Mouse (Mus musculus): Measurements from ENCODE around the gene Hist2h2ab. TPM values are rescaled to one million over a fixed set of nuclear protein-coding genes. Genes with fewer than 3 reads are reported as not detected.

Hist2h2ab gene
- not detected for polyA plus RNA-seq (2014; fragmentation: Illumina TruSeq; extraction: RNeasy Lipid Tissue Mini Kit (QIAGEN cat#74804); ENCODE audit: insufficient read depth, low read depth, low replicate concordance)

GRCm38 (mm10) chr3:96219661-96220130, at the start of gene Hist2h2ab, which contains the start of gene Bola1:
TSS of gene Hist2h2ab (plus strand) at chr3:96219865.
TSS of gene Bola1 (minus strand) at chr3:96219709.

GRCm38 (mm10) chr3:96172197-96173178, 47.2 kb upstream of the Hist2h2ab start, which contains the start of gene Sf3b4:
TSS of gene Sf3b4 (plus strand) at chr3:96172332.

GRCm38 (mm10) chr3:96180727-96181477, 38.8 kb upstream of the Hist2h2ab start, which contains the start of gene Sv2a:
TSS of gene Sv2a (plus strand) at chr3:96181151.

GRCm38 (mm10) chr3:96220765-96221639, 1.3 kb downstream of the Hist2h2ab start, which contains the start of the genes Hist2h2ac and Hist2h2be:
TSS of gene Hist2h2ac (minus strand) at chr3:96220880.
TSS of gene Hist2h2be (plus strand) at chr3:96221119.

GRCm38 (mm10) chr3:96238954-96239793, 19.5 kb downstream of the Hist2h2ab start, which contains the start of gene Hist2h3c2:
TSS of gene Hist2h3c2 (minus strand) at chr3:96239127.

GRCm38 (mm10) chr3:96239949-96240798, 20.5 kb downstream of the Hist2h2ab start, which contains the start of gene Hist2h2aa2:
TSS of gene Hist2h2aa2 (minus strand) at chr3:96240276.

GRCm38 (mm10) chr3:96245003-96245886, 25.6 kb downstream of the Hist2h2ab start, which contains the start of gene Hist2h2aa1:
TSS of gene Hist2h2aa1 (plus strand) at chr3:96245497.

GRCm38 (mm10) chr3:96246427-96246856, 26.8 kb downstream of the Hist2h2ab start, which contains the start of gene Hist2h3c1:
TSS of gene Hist2h3c1 (plus strand) at chr3:96246685.

GRCm38 (mm10) chr3:96262979-96263550, 43.4 kb downstream of the Hist2h2ab start, which contains the start of gene Hist2h4:
TSS of gene Hist2h4 (minus strand) at chr3:96263311.

GRCm38 (mm10) chr3:96268051-96268775, 48.5 kb downstream of the Hist2h2ab start, which contains the start of gene Hist2h3b:
TSS of gene Hist2h3b (plus strand) at chr3:96268654.

Other genes starting within 250 kb of the Hist2h2ab start
- gene Plekho1, start 223.9 kb upstream of the Hist2h2ab start, polyA plus RNA-seq (2014; fragmentation: Illumina TruSeq; extraction: RNeasy Lipid Tissue Mini Kit (QIAGEN cat#74804); ENCODE audit: insufficient read depth, low read depth, low replicate concordance) = 84.1 TPM
- 19.7 TPM for gene Vps45, start 161.4 kb upstream of the Hist2h2ab start, polyA plus RNA-seq (2014; fragmentation: Illumina TruSeq; extraction: RNeasy Lipid Tissue Mini Kit (QIAGEN cat#74804); ENCODE audit: insufficient read depth, low read depth, low replicate concordance)
- gene Otud7b, start 115.3 kb upstream of the Hist2h2ab start, polyA plus RNA-seq (2014; fragmentation: Illumina TruSeq; extraction: RNeasy Lipid Tissue Mini Kit (QIAGEN cat#74804); ENCODE audit: insufficient read depth, low read depth, low replicate concordance) = 14.2 TPM
- gene Mtmr11, start 57.9 kb upstream of the Hist2h2ab start, polyA plus RNA-seq (2014; fragmentation: Illumina TruSeq; extraction: RNeasy Lipid Tissue Mini Kit (QIAGEN cat#74804); ENCODE audit: insufficient read depth, low read depth, low replicate concordance) = 5.5 TPM
- 24.0 TPM for gene Sf3b4, start 47.5 kb upstream of the Hist2h2ab start, polyA plus RNA-seq (2014; fragmentation: Illumina TruSeq; extraction: RNeasy Lipid Tissue Mini Kit (QIAGEN cat#74804); ENCODE audit: insufficient read depth, low read depth, low replicate concordance)
- 0.72 TPM for gene Sv2a, start 38.7 kb upstream of the Hist2h2ab start, polyA plus RNA-seq (2014; fragmentation: Illumina TruSeq; extraction: RNeasy Lipid Tissue Mini Kit (QIAGEN cat#74804); ENCODE audit: insufficient read depth, low read depth, low replicate concordance)
- 43.7 TPM for gene Bola1, start 156 bp upstream of the Hist2h2ab start, polyA plus RNA-seq (2014; fragmentation: Illumina TruSeq; extraction: RNeasy Lipid Tissue Mini Kit (QIAGEN cat#74804); ENCODE audit: insufficient read depth, low read depth, low replicate concordance)
- not detected for gene Hist2h2ac, start 1.0 kb downstream of the Hist2h2ab start, polyA plus RNA-seq (2014; fragmentation: Illumina TruSeq; extraction: RNeasy Lipid Tissue Mini Kit (QIAGEN cat#74804); ENCODE audit: insufficient read depth, low read depth, low replicate concordance)
- gene Hist2h2be, start 1.3 kb downstream of the Hist2h2ab start, polyA plus RNA-seq (2014; fragmentation: Illumina TruSeq; extraction: RNeasy Lipid Tissue Mini Kit (QIAGEN cat#74804); ENCODE audit: insufficient read depth, low read depth, low replicate concordance) = 6.0 TPM
- gene Hist2h3c2, start 19.3 kb downstream of the Hist2h2ab start, polyA plus RNA-seq (2014; fragmentation: Illumina TruSeq; extraction: RNeasy Lipid Tissue Mini Kit (QIAGEN cat#74804); ENCODE audit: insufficient read depth, low read depth, low replicate concordance) = 6.1 TPM
- 119 TPM for gene Hist2h2aa2, start 20.4 kb downstream of the Hist2h2ab start, polyA plus RNA-seq (2014; fragmentation: Illumina TruSeq; extraction: RNeasy Lipid Tissue Mini Kit (QIAGEN cat#74804); ENCODE audit: insufficient read depth, low read depth, low replicate concordance)
- gene Hist2h2aa1, start 25.6 kb downstream of the Hist2h2ab start, polyA plus RNA-seq (2014; fragmentation: Illumina TruSeq; extraction: RNeasy Lipid Tissue Mini Kit (QIAGEN cat#74804); ENCODE audit: insufficient read depth, low read depth, low replicate concordance) = 16.0 TPM
- gene Hist2h3c1, start 26.8 kb downstream of the Hist2h2ab start, polyA plus RNA-seq (2014; fragmentation: Illumina TruSeq; extraction: RNeasy Lipid Tissue Mini Kit (QIAGEN cat#74804); ENCODE audit: insufficient read depth, low read depth, low replicate concordance) = not detected
- gene Hist2h4, start 43.4 kb downstream of the Hist2h2ab start, polyA plus RNA-seq (2014; fragmentation: Illumina TruSeq; extraction: RNeasy Lipid Tissue Mini Kit (QIAGEN cat#74804); ENCODE audit: insufficient read depth, low read depth, low replicate concordance) = not detected
- gene Hist2h3b, start 48.8 kb downstream of the Hist2h2ab start, polyA plus RNA-seq (2014; fragmentation: Illumina TruSeq; extraction: RNeasy Lipid Tissue Mini Kit (QIAGEN cat#74804); ENCODE audit: insufficient read depth, low read depth, low replicate concordance) = not detected
- gene Hist2h2bb, start 49.9 kb downstream of the Hist2h2ab start, polyA plus RNA-seq (2014; fragmentation: Illumina TruSeq; extraction: RNeasy Lipid Tissue Mini Kit (QIAGEN cat#74804); ENCODE audit: insufficient read depth, low read depth, low replicate concordance) = not detected
- 5.0 TPM for gene Fcgr1, start 74.1 kb downstream of the Hist2h2ab start, polyA plus RNA-seq (2014; fragmentation: Illumina TruSeq; extraction: RNeasy Lipid Tissue Mini Kit (QIAGEN cat#74804); ENCODE audit: insufficient read depth, low read depth, low replicate concordance)
- not detected for gene BC107364, start 232.4 kb downstream of the Hist2h2ab start, polyA plus RNA-seq (2014; fragmentation: Illumina TruSeq; extraction: RNeasy Lipid Tissue Mini Kit (QIAGEN cat#74804); ENCODE audit: insufficient read depth, low read depth, low replicate concordance)

All from lung, adult 10 weeks (tissue).